Mouse (Mus musculus): ENCODE measurements around the gene Olfr1258. TPM values are rescaled to one million over a fixed set of nuclear protein-coding genes. Genes with fewer than 3 reads are reported as not detected.
"Not testable (repeated sequence)": the region's sequence is repeated elsewhere in the genome, so short reads cannot be mapped to it uniquely, and the experiment has no call there.

The Olfr1258 gene
- polyA plus RNA-seq (2017; shearing (Covaris generic)) = under 1 TPM in 1 of 2 experiments, not detected in 1; 0.09 TPM

DNA sequence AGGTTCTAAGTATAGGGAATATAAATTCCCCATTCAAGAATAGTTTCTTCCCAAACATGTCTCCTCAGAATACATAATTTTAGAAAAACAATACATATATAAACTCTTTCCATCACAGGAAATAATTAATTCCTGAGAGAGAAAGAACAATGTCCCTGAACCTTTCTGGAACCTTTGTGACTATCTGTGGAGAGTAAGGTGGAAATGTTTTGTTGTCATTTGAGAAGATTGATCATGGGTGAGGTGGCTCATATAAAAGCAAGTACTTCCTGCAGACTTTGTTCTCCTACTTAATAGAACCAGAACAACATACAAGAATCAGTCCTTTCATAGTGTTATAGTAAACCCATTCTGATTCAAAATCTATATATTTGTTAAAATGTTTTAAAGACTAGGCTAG lies at the start of gene Olfr1258:
Gene Olfr1258, plus strand, starts transcription at position 301 of the 400 bp plus-strand sequence.
- ATAC-seq = no peak

DNA sequence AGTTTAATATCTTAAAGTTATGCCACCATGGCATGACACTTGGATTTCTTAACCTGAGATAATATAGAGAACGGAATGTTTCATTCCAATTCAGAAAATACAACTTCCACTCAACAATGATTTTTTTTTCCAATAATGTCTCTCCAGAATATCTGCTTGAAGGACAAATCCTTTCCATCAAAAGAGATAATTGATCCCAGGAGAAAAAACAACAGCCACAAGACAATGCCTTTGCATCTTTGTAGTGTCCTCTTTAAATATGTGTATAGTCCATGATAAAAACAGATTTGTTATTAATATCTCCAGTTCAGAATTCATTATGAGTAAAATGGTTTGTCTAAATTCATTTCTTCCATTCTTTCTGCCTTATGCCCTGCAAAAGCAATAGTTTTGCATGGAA lies 49.0 kb upstream of the Olfr1258 start, which contains the start of gene Olfr1257:
Gene Olfr1257, plus strand, starts transcription at position 301 of the 400 bp plus-strand sequence.
- no peak for ATAC-seq

DNA sequence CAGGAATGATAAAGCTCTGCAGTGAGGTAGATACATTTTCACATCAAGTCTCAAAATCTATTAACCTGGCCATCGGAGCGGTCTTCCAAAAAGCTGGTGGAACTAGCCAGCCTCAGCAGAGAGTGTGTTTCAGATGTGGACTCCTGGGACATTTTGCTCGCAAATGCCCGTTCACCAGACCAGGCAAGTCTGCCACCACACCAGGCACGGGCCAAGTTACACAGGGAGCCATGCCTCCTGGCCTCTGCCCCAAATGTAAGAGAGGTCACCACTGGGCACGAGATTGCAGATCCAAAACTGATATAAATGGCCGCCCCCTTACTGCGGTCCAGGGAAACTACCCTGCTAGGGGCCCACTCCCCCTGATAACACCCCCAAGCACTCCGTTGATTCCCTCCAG lies 14.5 kb upstream of the Olfr1258 start:
- ATAC-seq = not testable (repeated sequence)

- ATAC-seq = no peak
Measured at GRCm38 (mm10) chr2:89948564-89948963, 21.5 kb downstream of the Olfr1258 start, which contains the start of gene Olfr1259. Gene Olfr1259, minus strand, starts transcription at chr2:89948664.

GRCm38 (mm10) chr2:89974184-89974583 lies 47.1 kb downstream of the Olfr1258 start, which contains the start of gene Olfr1260:
Gene Olfr1260, plus strand, starts transcription at chr2:89974340.
- no peak for ATAC-seq

DNA sequence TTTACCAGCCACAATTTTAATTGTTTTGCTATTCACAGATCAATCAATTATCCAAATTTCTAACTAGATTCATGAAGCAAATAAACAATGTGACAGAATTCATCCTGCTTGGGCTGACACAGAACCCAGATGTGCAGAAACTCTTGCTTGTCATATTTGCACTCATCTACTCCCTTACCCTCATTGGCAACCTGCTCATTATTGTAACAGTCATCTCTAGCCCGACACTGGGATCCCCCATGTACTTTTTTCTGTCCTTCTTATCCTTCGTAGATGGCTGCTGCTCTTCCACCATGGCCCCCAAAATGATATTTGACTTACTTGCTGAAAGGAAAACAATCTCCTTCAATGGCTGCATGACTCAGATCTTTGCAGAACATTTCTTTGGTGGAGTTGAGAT lies 50.6 kb downstream of the Olfr1258 start:
- no peak for ATAC-seq

Other genes starting within 250 kb of the Olfr1258 start
- gene Olfr1252, start 202.3 kb upstream of the Olfr1258 start, polyA plus RNA-seq (2017; shearing (Covaris generic)) = not detected
- gene Olfr1253, start 170.2 kb upstream of the Olfr1258 start, polyA plus RNA-seq (2017; shearing (Covaris generic)) = under 1 TPM in 1 of 2 experiments, not detected in 1; 0.34 TPM
- not detected for gene Olfr1254, start 133.7 kb upstream of the Olfr1258 start, polyA plus RNA-seq (2017; shearing (Covaris generic))
- not detected for gene Olfr1255, start 115.3 kb upstream of the Olfr1258 start, polyA plus RNA-seq (2017; shearing (Covaris generic))
- not detected for gene Olfr1256, start 85.8 kb upstream of the Olfr1258 start, polyA plus RNA-seq (2017; shearing (Covaris generic))
- not detected for gene Olfr48, start 79.1 kb upstream of the Olfr1258 start, polyA plus RNA-seq (2017; shearing (Covaris generic))
- gene Olfr1257, start 48.9 kb upstream of the Olfr1258 start, polyA plus RNA-seq (2017; shearing (Covaris generic)) = not detected
- not detected for gene Olfr1259, start 21.4 kb downstream of the Olfr1258 start, polyA plus RNA-seq (2017; shearing (Covaris generic))
- gene Olfr1260, start 47.0 kb downstream of the Olfr1258 start, polyA plus RNA-seq (2017; shearing (Covaris generic)) = not detected
- gene Olfr1261, start 63.9 kb downstream of the Olfr1258 start, polyA plus RNA-seq (2017; shearing (Covaris generic)) = not detected
- not detected for gene Olfr1262, start 72.8 kb downstream of the Olfr1258 start, polyA plus RNA-seq (2017; shearing (Covaris generic))
- not detected for gene Olfr1263, start 84.8 kb downstream of the Olfr1258 start, polyA plus RNA-seq (2017; shearing (Covaris generic))
- gene Olfr1264, start 98.3 kb downstream of the Olfr1258 start, polyA plus RNA-seq (2017; shearing (Covaris generic)) = not detected
- gene Olfr1265, start 108.0 kb downstream of the Olfr1258 start, polyA plus RNA-seq (2017; shearing (Covaris generic)) = not detected
- not detected for gene Olfr140, start 136.3 kb downstream of the Olfr1258 start, polyA plus RNA-seq (2017; shearing (Covaris generic))
- under 1 TPM in 1 of 2 experiments, not detected in 1; 0.09 TPM for gene Olfr1269, start 194.1 kb downstream of the Olfr1258 start, polyA plus RNA-seq (2017; shearing (Covaris generic))
- not detected for gene Olfr32, start 215.0 kb downstream of the Olfr1258 start, polyA plus RNA-seq (2017; shearing (Covaris generic))
- gene Olfr1270, start 225.8 kb downstream of the Olfr1258 start, polyA plus RNA-seq (2017; shearing (Covaris generic)) = not detected

Measured in CD4-positive, CD25-positive, alpha-beta regulatory T cell, adult 4 months (primary cell).